Comparison of ENCODE assay signal across 8 mouse cellular contexts in the genomic region with DNA sequence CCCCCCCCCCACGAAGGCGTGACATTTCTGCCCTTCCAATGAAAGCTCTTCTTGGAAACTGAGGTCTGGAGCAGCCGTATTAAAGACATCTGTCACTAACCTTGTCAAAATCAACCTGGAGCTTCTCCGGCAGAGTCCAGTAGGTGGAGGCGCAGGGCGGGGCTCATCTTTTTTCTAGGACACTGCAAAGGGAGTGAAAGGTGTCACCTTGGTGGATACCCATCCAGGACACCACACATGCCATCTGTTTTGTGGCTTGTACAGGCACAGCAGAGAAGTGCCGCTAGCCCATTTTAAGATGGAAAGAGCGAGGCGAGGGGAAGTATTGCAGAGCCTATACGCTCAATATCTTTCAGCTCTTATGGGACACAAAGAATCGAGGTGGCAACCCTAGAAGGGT.
A peak's percentile ranks its signal among the peaks of the same experiment; 100 is the strongest.
DNase-seq lines count a peak whose midpoint lies in the region; ATAC-seq and TF ChIP-seq lines count a peak whose summit lies in the region.
"Had no signal": no experiment of that assay in that cellular context is flagged by ENCODE, and none has a peak within 500 bp of the region (broad histone marks: within the 10 kb centered on the region; RNA-seq: fewer than 3 reads in every experiment).

No protein-coding gene starts in this region.

- peak overlapping the region; percentile 63 for H3K4me2 ChIP-seq in lung, postnatal 0 days (replicated peaks; ENCODE audit: low read depth, low read length)
- H3K4me2 ChIP-seq in forebrain, embryonic 16.5 days (ENCODE audit: low read length): peak overlapping the region; percentile 69
- H3K4me2 ChIP-seq in liver, embryonic 16.5 days (ENCODE audit: low read depth, low read length): peak overlapping the region; percentile 55

- ATAC-seq in lung, postnatal 0 days: peak; percentile 16
- peak; percentile 47 for ATAC-seq in forebrain, embryonic 16.5 days
- no peak for ATAC-seq in liver, embryonic 16.5 days (ENCODE audit: low read depth)

- TF ChIP-seq CTCF in lung, postnatal 0 days (IDR thresholded peaks at IDR 0.05): no peak

- H3K4me1 ChIP-seq in lung, postnatal 0 days (ENCODE audit: insufficient read depth, low read depth, low read length): no peaks in the 10 kb centered on the region
- H3K4me1 ChIP-seq in forebrain, embryonic 16.5 days (replicated peaks; ENCODE audit: control insufficient read depth, insufficient read depth, low read length): peaks cover 7% of the 10 kb centered on the region; the same call in 1 of the 2 replicates
- no peaks in the 10 kb centered on the region for H3K4me1 ChIP-seq in liver, embryonic 16.5 days (ENCODE audit: control insufficient read depth, low read depth, low read length)

- H3K9me3 ChIP-seq in lung, postnatal 0 days (ENCODE audit: low read length): no peaks in the 10 kb centered on the region
- no peaks in the 10 kb centered on the region for H3K9me3 ChIP-seq in forebrain, embryonic 16.5 days (ENCODE audit: control insufficient read depth, low read length)
- no peaks in the 10 kb centered on the region for H3K9me3 ChIP-seq in liver, embryonic 16.5 days (replicated peaks; ENCODE audit: control insufficient read depth, low read length)

- DNase-seq in lung, postnatal 0 days (ENCODE audit: low spot score): no peak
- no peak for DNase-seq in lung, postnatal 25 days (ENCODE audit: low spot score)
- peak; percentile 56 for DNase-seq in thymus, postnatal 4 days
- DNase-seq in MN1 (ENCODE audit: low spot score): no peak
- DNase-seq in left cerebral cortex, adult 9 months (ENCODE audit: low spot score in 2 of 2): no peak

- H3K9ac ChIP-seq in lung, postnatal 0 days (replicated peaks; ENCODE audit: low read depth): no peak overlapping the region
- H3K9ac ChIP-seq in forebrain, embryonic 16.5 days (replicated peaks; ENCODE audit: low read depth, low read length): peak overlapping the region; percentile 51
- no peak overlapping the region for H3K9ac ChIP-seq in liver, embryonic 16.5 days (ENCODE audit: low read depth, low read length)

- H3K36me3 ChIP-seq in lung, postnatal 0 days (ENCODE audit: insufficient read depth, low read length): no peaks in the 10 kb centered on the region
- no peaks in the 10 kb centered on the region for H3K36me3 ChIP-seq in forebrain, embryonic 16.5 days (ENCODE audit: control insufficient read depth, insufficient read depth)
- H3K36me3 ChIP-seq in liver, embryonic 16.5 days (ENCODE audit: control insufficient read depth, insufficient read depth): no peaks in the 10 kb centered on the region

- H3K27ac ChIP-seq in lung, postnatal 0 days (ENCODE audit: low read length): no peak overlapping the region
- no peak overlapping the region for H3K27ac ChIP-seq in forebrain, embryonic 16.5 days (ENCODE audit: low read length)
- H3K27ac ChIP-seq in liver, embryonic 16.5 days (ENCODE audit: low read length): no peak overlapping the region
- H3K27ac ChIP-seq: macrophage had no signal

- H3K27me3 ChIP-seq in lung, postnatal 0 days (replicated peaks; ENCODE audit: insufficient read depth, low read length): no peaks in the 10 kb centered on the region
- H3K27me3 ChIP-seq in forebrain, embryonic 16.5 days (replicated peaks; ENCODE audit: control insufficient read depth, insufficient read depth, low read length): peaks cover 2% of the 10 kb centered on the region; the same call in 1 of the 2 replicates
- no peaks in the 10 kb centered on the region for H3K27me3 ChIP-seq in liver, embryonic 16.5 days (ENCODE audit: control insufficient read depth, insufficient read depth, low read depth, low read length)

- TF ChIP-seq EP300 in lung, postnatal 0 days (IDR thresholded peaks at IDR 0.05): no peak

- whole genome bisulfite sequencing in lung, postnatal 0 days: 41% methylated on average over 11 of the region's 11 CpGs
- WGBS in forebrain, embryonic 16.5 days: 56% methylated on average over 10 of the region's 11 CpGs
- WGBS in liver, embryonic 16.5 days (ENCODE audit: insufficient replicate concordance): 38% methylated on average over 11 of the region's 11 CpGs

- peak overlapping the region; percentile 31 for H3K4me3 ChIP-seq in lung, postnatal 0 days (ENCODE audit: low read depth, low read length)
- peak overlapping the region; percentile 48 for H3K4me3 ChIP-seq in forebrain, embryonic 16.5 days (replicated peaks; ENCODE audit: low read length)
- H3K4me3 ChIP-seq in liver, embryonic 16.5 days (ENCODE audit: low read depth, low read length): peak overlapping the region; percentile 47
